In the genomic region with DNA sequence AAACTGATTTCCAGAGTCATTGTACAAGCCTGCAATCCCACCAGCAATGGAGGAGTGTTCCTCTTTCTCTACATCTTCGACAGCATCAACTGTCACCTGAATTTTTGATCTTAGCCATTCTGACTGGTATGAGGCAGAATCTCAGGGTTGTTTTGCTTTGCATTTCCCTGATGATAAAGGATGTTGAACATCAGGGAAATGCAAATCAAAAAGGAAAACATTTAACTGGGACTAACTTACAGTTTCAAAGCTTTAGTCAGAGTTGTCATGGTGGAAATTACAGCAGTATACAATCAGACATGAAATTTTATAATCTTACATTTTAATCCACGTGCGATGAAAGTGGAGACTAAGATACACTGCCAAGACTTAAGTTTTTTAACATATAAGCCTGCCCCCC, we compare ENCODE assay signal across 30 mouse cellular contexts. TPM values are rescaled to one million over a fixed set of nuclear protein-coding genes. Genes with fewer than 3 reads are reported as not detected.
DNase-seq lines count a peak whose midpoint lies in the region; ATAC-seq and TF ChIP-seq lines count a peak whose summit lies in the region.
"Had no signal": no experiment of that assay in that cellular context is flagged by ENCODE, and none has a peak within 500 bp of the region (broad histone marks: within the 10 kb centered on the region; RNA-seq: fewer than 3 reads in every experiment).

No protein-coding gene starts in this region.

- 0 out of 2 replicates have a peak, but pooled peaks cover 4% of the 10 kb centered on the region for H3K9me3 ChIP-seq in forebrain, postnatal 0 days (ENCODE audit: low read length)
- H3K9me3 ChIP-seq in forebrain, embryonic 12.5 days, result no peaks in the 10 kb centered on the region; the same call in 1 of the 2 replicates
- peaks cover 7% of the 10 kb centered on the region; the same call in 1 of the 2 replicates for H3K9me3 ChIP-seq in midbrain, embryonic 14.5 days (ENCODE audit: control insufficient read depth, low read length)
- H3K9me3 ChIP-seq in midbrain, embryonic 16.5 days (replicated peaks; ENCODE audit: control insufficient read depth, low read length, poor library complexity, severe bottlenecking), result peaks cover 5% of the 10 kb centered on the region
- H3K9me3 ChIP-seq: embryonic facial prominence, embryonic 12.5 days; G1E had no signal

- no peaks in the 10 kb centered on the region for H3K36me3 ChIP-seq in forebrain, postnatal 0 days (ENCODE audit: insufficient read depth)
- H3K36me3 ChIP-seq in forebrain, embryonic 12.5 days (replicated peaks), result no peaks in the 10 kb centered on the region
- H3K36me3 ChIP-seq in midbrain, embryonic 14.5 days (ENCODE audit: control insufficient read depth, insufficient read depth, low read length), result no peaks in the 10 kb centered on the region
- H3K36me3 ChIP-seq in midbrain, embryonic 16.5 days (ENCODE audit: control insufficient read depth, insufficient read depth, low read length), result no peaks in the 10 kb centered on the region
- H3K36me3 ChIP-seq: embryonic facial prominence, embryonic 10.5 days; embryonic facial prominence, embryonic 12.5 days; G1E had no signal

- no peak overlapping the region for H3K27ac ChIP-seq in forebrain, postnatal 0 days (ENCODE audit: low read depth, low read length)
- H3K27ac ChIP-seq in forebrain, embryonic 12.5 days, result no peak overlapping the region
- H3K27ac ChIP-seq in midbrain, embryonic 14.5 days (replicated peaks; ENCODE audit: low read depth, low read length), result no peak overlapping the region
- no peak overlapping the region for H3K27ac ChIP-seq in midbrain, embryonic 16.5 days (ENCODE audit: low read length)
- H3K27ac ChIP-seq: embryonic facial prominence, embryonic 10.5 days; embryonic facial prominence, embryonic 12.5 days had no signal

- H3K27me3 ChIP-seq in forebrain, postnatal 0 days (ENCODE audit: insufficient read depth, low read length), result no peaks in the 10 kb centered on the region
- H3K27me3 ChIP-seq in forebrain, embryonic 12.5 days, result no peaks in the 10 kb centered on the region
- H3K27me3 ChIP-seq in midbrain, embryonic 14.5 days (ENCODE audit: control insufficient read depth, insufficient read depth, low read length), result no peaks in the 10 kb centered on the region
- H3K27me3 ChIP-seq in midbrain, embryonic 16.5 days (ENCODE audit: control insufficient read depth, insufficient read depth, low read depth, low read length), result no peaks in the 10 kb centered on the region
- H3K27me3 ChIP-seq: CH12.LX; embryonic facial prominence, embryonic 12.5 days; Patski had no signal

- no peaks in the 10 kb centered on the region for H3K4me1 ChIP-seq in forebrain, postnatal 0 days (ENCODE audit: insufficient read depth)
- no peaks in the 10 kb centered on the region for H3K4me1 ChIP-seq in forebrain, embryonic 12.5 days
- H3K4me1 ChIP-seq in midbrain, embryonic 14.5 days (ENCODE audit: control insufficient read depth, insufficient read depth, low read length), result no peaks in the 10 kb centered on the region
- no peaks in the 10 kb centered on the region for H3K4me1 ChIP-seq in midbrain, embryonic 16.5 days (ENCODE audit: control insufficient read depth, insufficient read depth, low read length)
- H3K4me1 ChIP-seq: embryonic facial prominence, embryonic 10.5 days; embryonic facial prominence, embryonic 12.5 days had no signal

- TF ChIP-seq CTCF in forebrain, postnatal 0 days (IDR thresholded peaks at IDR 0.05; ENCODE audit: low read depth), result no peak

- peak; percentile 65 for DNase-seq in embryo, embryonic 10.5 days (ENCODE audit: low spot score)
- DNase-seq in embryo, embryonic 9.5 days (ENCODE audit: extremely low spot score), result no peak
- DNase-seq in forebrain, postnatal 0 days, result peak; percentile 0
- DNase-seq in midbrain, embryonic 14.5 days, result peak; percentile 3
- DNase-seq in thymus, postnatal 0 days (ENCODE audit: low spot score), result peak; percentile 50
- no peak for DNase-seq in thymus, postnatal 10 days (ENCODE audit: low spot score in 2 of 2)
- DNase-seq: adrenal gland, adult 8-10 months; adrenal gland, postnatal 14 days; adrenal gland, postnatal 36 days; B cell, adult 2 months; cerebellum, adult 11-12 months; cerebellum, adult 2 months; cerebellum, adult 9-10 months; cerebellum, postnatal 10 days; cerebellum, postnatal 25 days had no signal

- WGBS in forebrain, postnatal 0 days, result 62% methylated on average over 3 of the region's 3 CpGs
- 77% methylated on average over 3 of the region's 3 CpGs for WGBS in forebrain, embryonic 12.5 days
- WGBS in midbrain, embryonic 14.5 days, result 72% methylated on average over 3 of the region's 3 CpGs
- WGBS in midbrain, embryonic 16.5 days, result 78% methylated on average over 3 of the region's 3 CpGs

- H3K4me3 ChIP-seq in forebrain, postnatal 0 days (ENCODE audit: low read depth, low read length), result no peak overlapping the region
- H3K4me3 ChIP-seq in forebrain, embryonic 12.5 days (replicated peaks), result no peak overlapping the region
- H3K4me3 ChIP-seq in midbrain, embryonic 14.5 days (replicated peaks; ENCODE audit: low read depth, low read length), result no peak overlapping the region
- H3K4me3 ChIP-seq in midbrain, embryonic 16.5 days (ENCODE audit: low read depth, low read length), result no peak overlapping the region
- H3K4me3 ChIP-seq: embryonic facial prominence, embryonic 10.5 days; embryonic facial prominence, embryonic 12.5 days had no signal

- ATAC-seq in forebrain, postnatal 0 days, result no peak
- ATAC-seq in forebrain, embryonic 12.5 days (ENCODE audit: low FRiP score), result no peak
- ATAC-seq in midbrain, embryonic 14.5 days (ENCODE audit: low FRiP score, low TSS enrichment), result no peak
- no peak for ATAC-seq in midbrain, embryonic 16.5 days
- ATAC-seq: activated CD4-positive, CD25-positive, alpha-beta regulatory T cell, adult 4 months; CD4-positive, CD25-positive, alpha-beta regulatory T cell, adult 4 months; forebrain, embryonic 14.5 days; forebrain, embryonic 16.5 days; Patski had no signal

- H3K4me2 ChIP-seq in forebrain, postnatal 0 days (ENCODE audit: low read depth), result no peak overlapping the region
- H3K4me2 ChIP-seq in forebrain, embryonic 12.5 days, result no peak overlapping the region
- H3K4me2 ChIP-seq in midbrain, embryonic 14.5 days (ENCODE audit: low read length), result no peak overlapping the region
- no peak overlapping the region for H3K4me2 ChIP-seq in midbrain, embryonic 16.5 days (ENCODE audit: low read length)
- H3K4me2 ChIP-seq: embryonic facial prominence, embryonic 12.5 days had no signal

- H3K9ac ChIP-seq in forebrain, postnatal 0 days, result no peak overlapping the region
- no peak overlapping the region for H3K9ac ChIP-seq in forebrain, embryonic 12.5 days
- H3K9ac ChIP-seq in midbrain, embryonic 14.5 days (replicated peaks; ENCODE audit: low read length), result no peak overlapping the region
- no peak overlapping the region for H3K9ac ChIP-seq in midbrain, embryonic 16.5 days (ENCODE audit: low read depth, low read length)
- H3K9ac ChIP-seq: embryonic facial prominence, embryonic 12.5 days had no signal

RNA-seq across cellular contexts. Expression of gene Vmn2r108, which starts 7.8 kb away (rescaled TPM):
- total RNA-seq in forebrain, postnatal 0 days (2014; rRNA removed), result not detected in 2 replicates
- not detected in 2 replicates for polyA plus RNA-seq in forebrain, postnatal 0 days (2015; fragmentation: Nextera tagmentation; extraction: Ambion mirVana)
- polyA plus RNA-seq in forebrain, embryonic 12.5 days (2016; fragmentation: Nextera tagmentation; extraction: Ambion mirVana), result not detected in 2 replicates
- polyA plus RNA-seq in midbrain, embryonic 14.5 days (2014; fragmentation: Nextera tagmentation; extraction: Ambion mirVana), result not detected in 2 replicates
- not detected in 2 replicates for polyA plus RNA-seq in midbrain, embryonic 16.5 days (2015; fragmentation: Nextera tagmentation; extraction: Ambion mirVana)
- polyA plus RNA-seq in thymus, postnatal 0 days (2015; fragmentation: Nextera tagmentation; extraction: Ambion mirVana), result not detected in 2 replicates
- total RNA-seq: adrenal gland, adult 18-20 months; adrenal gland, adult 8-10 months; adrenal gland, postnatal 14 days; adrenal gland, postnatal 36 days; CH12.LX had no signal
- polyA plus RNA-seq: activated CD4-positive, CD25-positive, alpha-beta regulatory T cell, adult 4 months; CD4-positive, CD25-positive, alpha-beta regulatory T cell, adult 4 months; cerebellum, adult 2 months; cortical plate, adult 2 months; embryonic facial prominence, embryonic 10.5 days; embryonic facial prominence, embryonic 12.5 days; embryonic facial prominence, embryonic 14.5 days; forebrain, embryonic 11.5 days; forebrain, embryonic 14.5 days; forebrain, embryonic 16.5 days; G1E; Patski had no signal

RNA-seq across cellular contexts. Expression of gene Vmn1r225, which starts 24.6 kb away (rescaled TPM):
- not detected in 2 replicates for total RNA-seq in forebrain, postnatal 0 days (2014; rRNA removed)
- not detected in 2 replicates for polyA plus RNA-seq in forebrain, postnatal 0 days (2015; fragmentation: Nextera tagmentation; extraction: Ambion mirVana)
- not detected in 2 replicates for polyA plus RNA-seq in forebrain, embryonic 12.5 days (2016; fragmentation: Nextera tagmentation; extraction: Ambion mirVana)
- not detected in 2 replicates for polyA plus RNA-seq in midbrain, embryonic 14.5 days (2014; fragmentation: Nextera tagmentation; extraction: Ambion mirVana)
- not detected in 2 replicates for polyA plus RNA-seq in midbrain, embryonic 16.5 days (2015; fragmentation: Nextera tagmentation; extraction: Ambion mirVana)
- polyA plus RNA-seq in thymus, postnatal 0 days (2015; fragmentation: Nextera tagmentation; extraction: Ambion mirVana), result not detected in 2 replicates
- total RNA-seq: adrenal gland, adult 18-20 months; adrenal gland, adult 8-10 months; adrenal gland, postnatal 14 days; adrenal gland, postnatal 36 days; CH12.LX; G1E had no signal
- polyA plus RNA-seq: activated CD4-positive, CD25-positive, alpha-beta regulatory T cell, adult 4 months; CD4-positive, CD25-positive, alpha-beta regulatory T cell, adult 4 months; cerebellum, adult 2 months; cortical plate, adult 2 months; embryonic facial prominence, embryonic 10.5 days; embryonic facial prominence, embryonic 12.5 days; embryonic facial prominence, embryonic 14.5 days; forebrain, embryonic 11.5 days; forebrain, embryonic 14.5 days; forebrain, embryonic 16.5 days; G1E; Patski had no signal

RNA-seq across cellular contexts. Expression of gene Vmn1r224, which starts 59.4 kb away (rescaled TPM):
- not detected in 2 replicates for total RNA-seq in forebrain, postnatal 0 days (2014; rRNA removed)
- not detected in 2 replicates for polyA plus RNA-seq in forebrain, postnatal 0 days (2015; fragmentation: Nextera tagmentation; extraction: Ambion mirVana)
- polyA plus RNA-seq in forebrain, embryonic 12.5 days (2016; fragmentation: Nextera tagmentation; extraction: Ambion mirVana), result not detected in 2 replicates
- not detected in 2 replicates for polyA plus RNA-seq in midbrain, embryonic 14.5 days (2014; fragmentation: Nextera tagmentation; extraction: Ambion mirVana)
- not detected in 2 replicates for polyA plus RNA-seq in midbrain, embryonic 16.5 days (2015; fragmentation: Nextera tagmentation; extraction: Ambion mirVana)
- not detected in 2 replicates for polyA plus RNA-seq in thymus, postnatal 0 days (2015; fragmentation: Nextera tagmentation; extraction: Ambion mirVana)
- total RNA-seq: adrenal gland, adult 18-20 months; adrenal gland, adult 8-10 months; adrenal gland, postnatal 14 days; adrenal gland, postnatal 36 days; CH12.LX had no signal
- polyA plus RNA-seq: activated CD4-positive, CD25-positive, alpha-beta regulatory T cell, adult 4 months; CD4-positive, CD25-positive, alpha-beta regulatory T cell, adult 4 months; cerebellum, adult 2 months; cortical plate, adult 2 months; embryonic facial prominence, embryonic 10.5 days; embryonic facial prominence, embryonic 12.5 days; forebrain, embryonic 11.5 days; forebrain, embryonic 14.5 days; forebrain, embryonic 16.5 days; G1E; Patski had no signal

Comparison
In these comparisons a context has a peak if more than half of its experiments do, and no peak if none do; other contexts are left out.
1. DNase-seq: peak in embryo, embryonic 10.5 days (single experiment), forebrain, postnatal 0 days (single experiment), midbrain, embryonic 14.5 days (single experiment) and thymus, postnatal 0 days (single experiment); none in embryo, embryonic 9.5 days (single experiment) and thymus, postnatal 10 days (0 of 2).